Mouse (Mus musculus): ENCODE measurements around the gene Map2k6.

DNA sequence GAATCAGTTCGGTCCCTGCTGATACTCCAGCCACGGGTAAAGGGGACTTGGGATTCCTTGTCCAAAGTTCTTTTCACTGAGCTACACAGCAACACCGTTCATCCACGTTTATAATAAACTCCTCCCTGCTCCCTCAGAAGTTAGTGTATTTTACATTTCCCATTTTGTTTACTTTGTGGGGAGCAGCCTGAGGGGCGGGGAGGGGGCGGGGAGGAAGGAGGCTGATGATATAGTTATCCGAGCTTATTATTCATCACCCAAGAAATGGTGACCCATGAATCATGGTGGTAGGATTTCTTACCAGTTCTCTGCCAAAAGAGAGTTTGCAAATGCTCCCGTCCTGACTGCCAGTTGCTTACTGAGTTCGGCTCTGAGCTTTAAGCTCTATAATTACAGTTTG lies 6.7 kb downstream of the Map2k6 start:
- no peak for TF ChIP-seq POLR2A (IDR thresholded peaks at IDR 0.05; ENCODE audit: extremely low read depth, insufficient read depth, low read length)
- no peak for TF ChIP-seq CTCF (IDR thresholded peaks at IDR 0.05; ENCODE audit: extremely low read depth, insufficient read depth, low read length)
